Mouse (Mus musculus): ENCODE results near the gene Aqp5. TPM values are rescaled to one million over a fixed set of nuclear protein-coding genes. Genes with fewer than 3 reads are reported as not detected.

The Aqp5 gene
- total RNA-seq (2021), result 1 to 10 TPM in 1 of 2 experiments, under 1 TPM in 1; 0.93 to 1.4 TPM
- long read RNA-seq, experiment 1, result 0 reads
- long read RNA-seq, experiment 2, result 0 reads

GRCm38 (mm10) chr15:99590429-99591084, at the start of gene Aqp5:
Gene Aqp5, plus strand, starts transcription at chr15:99590782.
- no peak for DNase-seq (ENCODE audit: low spot score in 2 of 2)
- intact Hi-C loops (cut with DNase I), result loop anchor here (5.0 kb wide), 1 partner anchor 93 kb away; no protein-coding TSS in a partner anchor

GRCm38 (mm10) chr15:99544047-99544446, 46.5 kb upstream of the Aqp5 start:
- intact Hi-C loops (cut with DNase I), result no loop called here
- no peak for DNase-seq (ENCODE audit: low spot score in 2 of 2)

- DNase-seq (ENCODE audit: low spot score in 2 of 2), result no peak
- intact Hi-C loops (cut with DNase I), result no loop called here
Measured at GRCm38 (mm10) chr15:99546596-99546995, 44.0 kb upstream of the Aqp5 start.

- no peak for DNase-seq (ENCODE audit: low spot score in 2 of 2)
- intact Hi-C loops (cut with DNase I), result no loop called here
Measured at GRCm38 (mm10) chr15:99547732-99548131, 42.9 kb upstream of the Aqp5 start.

- intact Hi-C loops (cut with DNase I), result no loop called here
- no peak for DNase-seq (ENCODE audit: low spot score in 2 of 2)
Measured at GRCm38 (mm10) chr15:99549901-99550300, 40.7 kb upstream of the Aqp5 start.

- intact Hi-C loops (cut with DNase I), result no loop called here
- no peak for DNase-seq (ENCODE audit: low spot score in 2 of 2)
Measured at GRCm38 (mm10) chr15:99553767-99554166, 36.8 kb upstream of the Aqp5 start.

GRCm38 (mm10) chr15:99558947-99559346, 31.6 kb upstream of the Aqp5 start:
- DNase-seq (ENCODE audit: low spot score in 2 of 2), result no peak
- intact Hi-C loops (cut with DNase I), result no loop called here

- intact Hi-C loops (cut with DNase I), result no loop called here
Measured at GRCm38 (mm10) chr15:99560246-99560645, 30.3 kb upstream of the Aqp5 start.

GRCm38 (mm10) chr15:99567371-99567770, 23.2 kb upstream of the Aqp5 start:
- DNase-seq (ENCODE audit: low spot score in 2 of 2), result no peak
- intact Hi-C loops (cut with DNase I), result no loop called here

More at GRCm38 (mm10) chr15:99560246-99560645, 30.3 kb upstream of the Aqp5 start:
- no peak for DNase-seq (ENCODE audit: low spot score in 2 of 2)

GRCm38 (mm10) chr15:99568682-99569081, 21.9 kb upstream of the Aqp5 start:
- no peak for DNase-seq (ENCODE audit: low spot score in 2 of 2)
- intact Hi-C loops (cut with DNase I), result no loop called here

- intact Hi-C loops (cut with DNase I), result no loop called here
- peak; percentile 40 to 57 for DNase-seq (ENCODE audit: low spot score in 2 of 2)
Measured at GRCm38 (mm10) chr15:99569123-99569522, 21.5 kb upstream of the Aqp5 start.

- intact Hi-C loops (cut with DNase I), result loop anchor here (5.0 kb wide), 1 partner anchor 82 kb away; no protein-coding TSS in a partner anchor
- no peak for DNase-seq (ENCODE audit: low spot score in 2 of 2)
Measured at GRCm38 (mm10) chr15:99578802-99579485, 11.6 kb upstream of the Aqp5 start, which contains the start of gene Aqp2. Gene Aqp2, plus strand, starts transcription at chr15:99579055.

GRCm38 (mm10) chr15:99583463-99584344, 6.9 kb upstream of the Aqp5 start:
- intact Hi-C loops (cut with DNase I), result no loop called here
- no peak for DNase-seq (ENCODE audit: low spot score in 2 of 2)

- intact Hi-C loops (cut with DNase I), result no loop called here
- DNase-seq (ENCODE audit: low spot score in 2 of 2), result no peak
Measured at GRCm38 (mm10) chr15:99584407-99585202, 6.0 kb upstream of the Aqp5 start.

- DNase-seq (ENCODE audit: low spot score in 2 of 2), result no peak
- intact Hi-C loops (cut with DNase I), result no loop called here
Measured at GRCm38 (mm10) chr15:99585741-99586140, 4.8 kb upstream of the Aqp5 start.

- DNase-seq (ENCODE audit: low spot score in 2 of 2), result no peak
- intact Hi-C loops (cut with DNase I), result no loop called here
Measured at GRCm38 (mm10) chr15:99586525-99586924, 4.1 kb upstream of the Aqp5 start.

GRCm38 (mm10) chr15:99589237-99589636, 1.3 kb upstream of the Aqp5 start:
- DNase-seq (ENCODE audit: low spot score in 2 of 2), result no peak
- intact Hi-C loops (cut with DNase I), result no loop called here

GRCm38 (mm10) chr15:99589704-99590103, 878 bp upstream of the Aqp5 start:
- intact Hi-C loops (cut with DNase I), result loop anchor here (5.0 kb wide), 1 partner anchor 92 kb away; no protein-coding TSS in a partner anchor
- no peak for DNase-seq (ENCODE audit: low spot score in 2 of 2)

- intact Hi-C loops (cut with DNase I), result loop anchor here (5.0 kb wide), 1 partner anchor 95 kb away; no protein-coding TSS in a partner anchor
Measured at GRCm38 (mm10) chr15:99592177-99592576, 1.6 kb downstream of the Aqp5 start.

More at GRCm38 (mm10) chr15:99592177-99592576, 1.6 kb downstream of the Aqp5 start:
- no peak for DNase-seq (ENCODE audit: low spot score in 2 of 2)

All from left cerebral cortex, postnatal 14 days (tissue).